Mouse (Mus musculus): ENCODE measurements around the gene Fam151a.
"Not testable (repeated sequence)": the region's sequence is repeated elsewhere in the genome, so short reads cannot be mapped to it uniquely, and the experiment has no call there.

Fam151a gene

DNA sequence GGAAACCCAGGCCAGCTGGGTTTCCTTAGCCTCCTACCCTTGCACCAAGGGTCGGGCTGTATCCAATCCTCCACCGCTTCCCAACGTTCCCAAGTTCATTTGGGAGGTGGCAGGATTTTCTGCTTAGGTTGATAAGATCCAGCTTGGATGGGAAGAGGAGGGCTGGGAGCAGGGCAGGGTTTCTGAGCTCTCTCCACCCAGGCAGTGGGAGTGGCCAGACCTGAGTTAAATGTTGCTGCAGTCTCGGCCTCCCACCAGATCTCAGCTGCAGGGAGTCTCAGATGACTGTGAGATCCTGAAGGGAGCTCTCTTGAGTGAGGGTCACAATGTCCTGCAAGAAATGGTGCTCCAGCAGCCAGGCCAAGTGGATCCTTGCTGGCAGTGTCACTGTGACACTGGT lies at the start of gene Fam151a:
Gene Fam151a, plus strand, starts transcription at position 254 of the 400 bp plus-strand sequence.
- DNase-seq (ENCODE audit: low read depth, low spot score), result no peak

DNA sequence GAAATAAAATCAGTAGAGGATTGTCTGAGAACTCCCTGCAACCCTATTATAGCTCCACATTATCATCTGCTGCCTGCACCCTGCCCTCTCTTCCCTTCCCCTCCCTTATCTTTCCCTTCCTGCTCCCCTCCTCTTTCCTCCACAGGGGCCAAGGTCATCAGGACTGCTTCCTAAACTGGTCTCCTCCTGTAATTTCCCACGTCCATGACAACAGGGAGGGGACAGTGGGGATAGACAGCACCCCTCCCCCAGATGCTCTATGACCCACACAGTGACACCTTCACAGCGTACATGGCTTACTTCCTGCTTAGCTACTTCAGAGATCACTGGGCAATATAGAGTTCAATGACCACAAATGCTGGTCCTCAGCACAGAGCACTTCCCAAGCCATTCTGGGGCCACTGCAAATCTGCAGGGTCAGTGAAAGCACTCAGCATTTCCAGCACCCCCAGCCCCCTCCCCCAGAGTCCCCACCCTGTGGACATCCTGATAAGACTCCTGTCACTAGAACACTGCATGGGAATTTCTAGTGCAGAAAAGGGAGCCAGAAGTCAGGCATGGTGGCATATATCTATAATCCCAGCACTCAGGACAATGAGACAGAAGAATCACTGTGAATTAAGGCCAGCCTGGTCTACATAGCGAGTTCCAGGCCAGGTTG lies 44.9 kb upstream of the Fam151a start:
- no peak for DNase-seq (ENCODE audit: low read depth, low spot score)

DNA sequence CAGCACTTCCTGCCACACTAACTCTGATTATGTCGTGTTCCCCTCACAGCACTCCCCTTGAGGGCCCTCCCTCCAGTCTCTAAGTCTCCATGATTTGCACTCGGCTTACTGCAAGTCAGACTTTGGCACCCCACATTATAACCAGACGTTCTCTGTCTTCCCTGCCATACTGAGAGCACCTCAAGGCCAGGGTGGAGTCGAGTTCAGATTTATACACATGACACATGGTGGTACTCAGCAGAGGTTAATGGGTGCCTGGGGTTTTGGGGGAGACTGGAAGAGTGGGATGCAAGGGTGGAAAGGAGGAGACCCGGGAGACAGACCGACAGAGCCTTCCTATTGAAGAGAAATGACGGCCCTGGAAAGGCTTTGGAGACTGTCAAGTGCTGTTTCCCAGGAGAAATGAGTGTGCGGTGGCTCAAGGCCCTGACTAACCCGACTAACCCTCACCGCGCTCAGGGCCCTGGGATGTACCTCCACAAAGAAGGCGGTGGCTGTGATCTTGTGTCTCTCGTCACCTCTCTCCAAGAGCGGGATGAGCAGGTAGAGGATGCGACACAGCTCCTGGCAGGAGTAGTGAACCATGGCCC lies 39.8 kb upstream of the Fam151a start:
- DNase-seq (ENCODE audit: low read depth, low spot score), result no peak

DNA sequence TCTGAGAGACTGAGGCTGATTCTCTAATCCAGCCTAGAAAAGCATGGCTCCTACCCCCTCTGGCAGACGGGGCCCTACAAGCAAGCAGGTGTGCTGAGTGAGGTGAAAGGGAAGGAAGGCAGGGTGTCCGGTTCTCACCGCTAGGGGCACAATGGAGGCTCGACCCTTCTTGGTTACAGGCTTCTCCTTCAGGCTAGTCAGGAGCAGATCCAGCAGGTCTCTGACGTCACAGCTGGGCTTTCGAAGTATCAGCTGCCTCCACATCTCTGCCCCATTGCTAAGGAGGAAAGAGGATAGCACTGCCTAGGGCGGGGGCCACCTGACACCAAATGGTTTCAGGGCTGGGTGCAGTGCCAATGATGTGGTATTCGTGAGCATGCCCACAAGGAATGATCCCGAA lies 33.7 kb upstream of the Fam151a start:
- peak; percentile 52 for DNase-seq (ENCODE audit: low read depth, low spot score)

DNA sequence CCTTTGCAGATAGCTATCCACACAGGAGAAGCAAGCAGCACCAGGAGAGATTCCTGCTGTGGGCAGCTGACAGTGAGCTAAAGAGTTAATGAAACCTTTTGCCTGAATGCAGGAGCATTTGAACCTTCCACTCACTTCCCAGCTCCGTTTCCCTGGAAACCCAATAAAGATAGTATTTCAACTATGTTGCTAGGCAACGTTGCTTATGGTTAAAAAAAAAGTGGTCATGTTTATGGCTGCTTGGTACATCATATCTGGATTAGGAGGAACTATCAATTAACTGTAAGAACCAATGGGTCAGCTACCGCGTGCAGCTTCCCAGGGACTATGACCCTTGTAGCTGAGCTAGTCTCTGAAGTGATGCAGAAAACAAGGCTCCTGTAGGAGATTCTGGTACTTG lies 32.9 kb upstream of the Fam151a start:
- no peak for DNase-seq (ENCODE audit: low read depth, low spot score)

DNA sequence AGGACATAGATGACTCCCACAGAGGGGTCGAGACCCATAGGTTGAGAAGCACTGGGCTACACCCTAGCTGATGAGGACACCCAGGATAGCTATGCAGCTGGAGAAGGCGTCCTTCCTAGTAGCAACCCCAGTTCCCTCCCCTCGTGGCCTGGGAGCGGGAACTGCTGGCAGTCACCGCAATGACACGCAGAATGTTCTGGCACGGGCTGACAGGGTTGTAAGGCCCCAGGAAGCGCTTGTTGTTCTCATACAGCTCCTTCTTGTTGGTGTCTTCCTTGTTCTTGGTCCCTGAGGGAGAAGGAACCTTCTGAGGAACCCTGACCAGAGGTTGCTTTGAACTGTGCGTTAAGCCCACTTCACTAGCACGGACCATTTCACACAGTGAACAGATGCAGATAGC lies 29.7 kb upstream of the Fam151a start:
- no peak for DNase-seq (ENCODE audit: low read depth, low spot score)

DNA sequence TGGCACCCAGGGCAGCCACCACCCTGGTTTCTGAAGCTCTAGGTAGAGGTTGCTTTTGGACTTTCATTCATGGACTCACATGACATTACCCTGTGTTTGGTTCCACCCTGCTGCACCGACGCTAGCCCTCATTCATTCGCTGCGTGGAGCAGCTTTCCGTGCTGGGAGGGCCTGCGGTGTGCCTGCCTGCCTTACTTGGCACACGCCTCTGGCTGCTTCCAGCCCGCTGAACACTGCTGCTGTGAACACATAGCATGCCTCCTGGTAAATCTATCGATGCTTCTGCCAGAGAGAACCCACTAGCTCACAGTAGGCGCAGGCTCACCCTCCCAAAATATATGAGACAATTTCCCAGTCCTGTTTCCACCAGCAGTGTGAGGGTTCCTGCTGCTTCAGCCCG lies 29.3 kb upstream of the Fam151a start:
- DNase-seq (ENCODE audit: low read depth, low spot score), result no peak

DNA sequence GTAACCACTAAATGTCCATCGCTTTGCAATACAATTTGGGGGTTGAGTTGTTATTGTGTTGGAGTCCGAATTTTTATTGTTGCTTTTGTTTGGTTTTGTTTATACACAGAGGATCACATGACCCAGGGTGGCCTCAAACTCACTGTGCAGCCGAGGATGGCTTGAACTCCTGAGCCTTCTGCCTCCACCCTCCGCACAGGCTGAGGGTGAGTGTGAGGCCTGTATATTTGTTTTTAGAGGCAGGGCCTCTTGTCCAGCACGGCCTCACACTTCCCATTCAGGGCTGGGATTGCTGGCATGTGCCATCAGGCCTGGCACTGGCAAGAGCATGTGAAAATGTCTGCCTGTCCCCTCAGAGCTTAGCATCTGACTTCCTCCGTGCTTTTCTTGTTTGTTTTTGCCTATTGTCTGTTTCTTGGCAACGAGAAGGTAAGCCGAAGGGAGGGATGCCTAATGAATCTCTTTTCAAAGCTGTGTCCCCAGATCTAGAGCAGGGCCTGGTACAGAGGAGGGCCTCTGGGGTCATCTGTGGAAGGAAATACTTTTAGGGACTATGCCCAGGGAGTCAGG lies 28.5 kb upstream of the Fam151a start:
- no peak for DNase-seq (ENCODE audit: low read depth, low spot score)

DNA sequence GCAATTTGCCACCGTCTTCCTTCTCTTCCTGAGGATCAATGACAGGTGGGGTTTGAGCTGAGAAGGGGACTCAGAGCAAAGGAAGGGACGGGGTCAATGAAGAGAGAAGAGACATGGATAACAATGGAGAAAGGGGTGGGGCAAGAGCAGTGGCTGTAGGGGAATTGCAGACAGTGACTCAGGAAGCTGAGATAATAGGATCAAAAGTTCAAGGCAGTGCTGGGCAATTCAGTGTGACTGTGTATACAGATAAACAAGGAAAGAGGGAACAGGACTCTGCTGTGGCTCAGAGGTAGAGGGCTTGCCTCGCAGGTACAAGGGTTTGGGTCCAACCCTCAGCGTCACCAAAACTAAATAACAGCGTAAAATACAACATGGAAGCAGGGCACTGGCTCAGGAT lies 25.7 kb upstream of the Fam151a start:
- no peak for DNase-seq (ENCODE audit: low read depth, low spot score)

DNA sequence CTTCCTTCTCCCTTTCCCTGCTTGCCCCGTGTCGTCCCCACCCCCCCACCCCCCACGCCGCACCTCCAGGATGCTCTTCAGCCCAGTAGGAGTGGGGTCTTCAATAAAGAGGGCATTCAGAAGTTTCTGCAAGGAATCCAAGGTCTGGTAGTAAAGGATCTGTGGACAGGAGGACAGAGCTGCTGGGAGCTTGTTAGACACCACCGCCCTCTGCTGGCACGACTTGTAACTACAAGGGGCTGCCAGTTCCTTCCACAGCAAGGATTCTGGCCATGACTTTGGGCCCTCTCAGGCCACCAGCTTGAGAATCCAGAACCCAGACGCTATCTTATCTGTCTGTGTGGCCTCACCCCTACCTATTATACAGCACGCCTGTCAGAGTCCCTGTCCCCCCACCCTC lies 25.3 kb upstream of the Fam151a start:
- peak; percentile 83 for DNase-seq (ENCODE audit: low read depth, low spot score)

DNA sequence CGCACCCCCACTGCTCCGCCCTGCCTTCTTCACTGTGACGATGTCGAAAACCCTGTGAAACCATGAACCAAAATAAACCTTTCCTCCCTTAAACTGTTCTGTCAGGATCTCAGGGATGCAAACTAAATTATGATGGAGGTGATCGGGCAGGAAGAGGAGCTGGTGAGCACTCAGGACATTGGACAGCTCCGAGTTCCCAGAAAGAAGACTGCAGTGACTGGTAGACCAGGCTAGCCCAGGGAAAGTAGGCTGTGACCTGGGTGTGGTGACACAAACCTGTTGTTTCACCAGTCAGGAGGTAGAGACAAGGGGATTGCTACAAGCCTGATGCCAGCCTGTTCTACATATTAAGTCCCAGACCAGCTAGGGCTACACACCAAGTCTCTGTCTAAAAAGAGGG lies 20.1 kb upstream of the Fam151a start:
- DNase-seq (ENCODE audit: low read depth, low spot score), result no peak

DNA sequence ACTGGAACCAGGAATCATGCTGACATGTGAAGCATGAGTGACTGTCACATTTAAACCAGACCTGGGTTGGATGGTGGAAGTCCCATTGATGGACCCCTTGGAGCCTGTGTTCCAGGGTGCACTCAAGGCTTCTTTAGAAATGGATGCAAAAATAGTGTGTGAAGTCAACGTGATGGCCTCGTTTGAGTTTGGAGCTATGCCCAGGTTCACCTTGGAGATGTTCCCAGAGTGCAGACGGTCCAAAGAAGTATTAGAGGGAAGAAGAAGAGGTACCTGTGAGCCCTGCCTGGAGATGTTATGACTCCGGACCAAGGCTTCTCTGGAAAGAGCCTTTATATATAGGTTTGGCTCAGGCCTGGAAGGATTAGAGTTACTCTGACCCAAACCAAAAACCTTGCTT lies 13.1 kb upstream of the Fam151a start:
- no peak for DNase-seq (ENCODE audit: low read depth, low spot score)

DNA sequence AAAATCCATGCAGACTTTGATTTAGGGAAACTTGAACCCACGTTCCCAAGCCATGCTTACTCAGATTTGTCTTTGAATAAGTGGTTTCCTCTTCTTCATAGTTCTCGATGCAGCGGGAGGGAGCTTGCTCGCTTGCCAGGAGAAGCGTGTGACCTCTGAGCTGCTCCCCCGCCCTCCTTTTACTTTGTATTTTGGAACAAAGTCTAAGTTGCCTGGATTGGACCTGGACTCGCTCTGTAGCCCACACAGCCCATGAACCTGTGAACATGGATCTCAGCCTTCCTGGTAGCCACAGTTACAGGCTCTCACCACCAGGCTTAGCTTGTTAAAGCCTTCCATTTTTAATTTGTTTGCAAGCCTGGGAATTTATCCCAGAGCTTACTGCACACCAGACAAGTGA lies 2.9 kb upstream of the Fam151a start, which contains the start of gene Mroh7:
Gene Mroh7, minus strand, starts transcription at position 112 of the 400 bp plus-strand sequence.
- no peak for DNase-seq (ENCODE audit: low read depth, low spot score)

DNA sequence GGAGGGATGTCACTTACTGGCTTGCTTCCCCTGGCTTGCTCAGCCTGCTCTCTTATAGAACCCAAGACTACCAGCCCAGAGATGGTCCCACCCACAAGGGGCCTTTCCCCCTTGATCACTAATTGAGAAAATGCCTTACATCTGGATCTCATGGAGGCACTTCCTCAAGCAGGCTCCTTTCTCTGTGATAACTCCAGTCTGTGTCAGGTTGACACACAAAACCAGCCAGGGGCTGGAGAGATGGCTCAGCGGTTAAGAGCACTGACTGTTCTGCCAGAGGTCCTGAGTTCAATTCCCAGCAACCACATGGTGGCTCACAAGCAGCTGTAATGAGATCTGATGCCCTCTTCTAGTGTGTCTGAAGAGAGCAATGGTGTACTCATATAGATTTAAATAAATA lies 3.2 kb downstream of the Fam151a start:
- DNase-seq (ENCODE audit: low read depth, low spot score), result not testable (repeated sequence)

DNA sequence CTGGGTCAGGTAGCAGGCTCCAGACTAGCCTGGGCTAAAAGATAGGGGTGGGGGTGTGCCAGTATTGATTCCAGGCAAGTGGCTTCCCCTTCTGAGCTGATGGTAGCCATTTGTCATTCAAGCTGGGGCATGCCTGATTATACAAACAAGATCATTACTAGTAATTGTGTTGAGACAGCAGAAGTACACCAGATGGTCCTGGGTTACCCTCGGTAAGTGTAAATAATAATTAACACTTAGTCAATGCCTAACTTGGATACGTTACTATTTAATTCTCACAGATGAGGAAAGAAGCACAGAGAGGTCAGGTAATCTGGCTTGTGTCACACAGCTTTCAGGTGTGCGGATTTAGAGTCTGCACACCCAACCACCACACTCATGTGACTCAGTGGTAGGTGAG lies 4.2 kb downstream of the Fam151a start:
- no peak for DNase-seq (ENCODE audit: low read depth, low spot score)

DNA sequence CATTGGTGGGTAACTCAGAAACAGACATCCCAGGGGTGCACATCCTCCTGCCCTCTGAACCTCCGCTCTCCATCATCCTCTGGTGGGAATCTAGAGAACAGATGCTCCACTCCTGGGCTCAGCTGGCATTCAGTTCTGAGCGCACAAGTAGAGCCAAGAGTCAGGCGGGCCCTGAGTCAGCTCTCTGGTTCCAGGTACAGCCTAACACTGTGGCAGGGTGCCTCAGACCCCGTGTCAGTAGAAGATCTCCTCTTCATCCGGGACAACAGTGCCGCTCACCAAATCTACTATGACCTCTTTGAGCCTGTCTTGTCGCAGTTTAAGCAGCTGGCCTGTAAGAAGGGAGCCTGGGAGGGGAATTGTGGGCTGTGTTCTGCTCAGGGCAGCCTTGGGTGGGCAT lies 12.2 kb downstream of the Fam151a start:
- no peak for DNase-seq (ENCODE audit: low read depth, low spot score)

DNA sequence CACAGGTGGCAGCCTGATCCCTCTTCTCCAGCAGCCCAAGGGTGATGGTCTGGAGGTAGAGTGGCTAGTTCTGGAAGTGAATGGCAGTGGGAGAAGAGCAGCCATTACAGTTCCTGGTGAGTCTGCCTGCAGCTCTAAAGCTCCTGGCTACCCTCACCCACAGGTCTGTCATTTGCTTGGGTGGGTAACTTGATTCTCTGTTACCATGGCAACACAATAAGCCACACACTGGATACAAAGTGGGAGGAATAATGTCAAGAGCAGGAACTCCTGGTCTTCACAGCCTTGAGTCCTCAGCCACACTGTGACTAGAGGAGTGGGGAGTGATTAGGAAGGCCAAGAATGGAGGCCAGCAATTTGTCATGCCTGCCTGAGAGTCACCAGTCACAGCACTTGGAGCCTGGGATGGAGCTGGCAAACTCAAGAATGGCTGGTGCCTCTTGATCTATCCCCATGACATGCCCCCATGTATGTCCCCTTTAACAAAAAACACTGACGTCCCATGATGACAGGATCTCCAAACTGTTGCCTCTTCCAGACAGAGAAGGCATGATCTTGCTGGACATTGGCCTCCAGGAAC lies 13.4 kb downstream of the Fam151a start:
- DNase-seq (ENCODE audit: low read depth, low spot score), result no peak

DNA sequence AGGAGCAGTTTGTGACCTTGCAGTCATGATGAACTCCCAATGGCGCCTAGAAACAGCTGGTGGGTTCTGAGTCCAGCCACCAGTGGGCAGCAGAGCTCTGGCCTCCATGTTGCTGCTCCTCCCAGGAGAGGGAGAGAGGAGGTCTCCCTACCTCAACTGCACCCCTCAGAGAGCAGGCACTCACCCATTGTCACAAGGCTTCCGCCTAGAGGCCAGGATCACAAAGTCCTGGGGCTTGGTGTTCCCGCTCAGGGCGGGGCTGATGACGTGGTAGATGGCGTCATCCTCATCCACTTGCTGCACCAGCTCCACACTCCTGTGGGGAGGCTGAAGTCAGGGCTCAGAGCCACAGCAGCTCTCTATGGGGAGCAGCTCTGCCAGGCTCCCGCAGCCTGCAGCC lies 16.0 kb downstream of the Fam151a start:
- DNase-seq (ENCODE audit: low read depth, low spot score), result peak; percentile 60

DNA sequence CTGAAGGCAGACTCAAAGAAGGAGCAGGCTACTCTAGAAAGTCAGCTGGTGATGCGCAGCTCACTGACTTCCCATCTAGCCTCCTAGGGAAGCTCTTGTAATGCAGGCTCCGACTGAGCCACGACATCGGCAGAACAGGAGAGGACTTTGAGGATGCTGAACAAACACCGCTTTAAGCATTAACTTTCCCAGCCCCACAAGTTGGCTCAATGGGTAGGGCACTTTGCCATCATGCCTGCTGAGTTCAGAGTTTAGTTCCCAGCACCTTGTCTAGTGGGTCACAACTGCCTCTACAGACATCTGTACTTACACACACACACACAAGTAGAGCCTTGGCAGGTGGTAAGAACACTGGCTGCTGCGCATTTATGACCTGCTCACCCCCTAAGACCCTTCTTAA lies 18.0 kb downstream of the Fam151a start:
- DNase-seq (ENCODE audit: low read depth, low spot score), result no peak

DNA sequence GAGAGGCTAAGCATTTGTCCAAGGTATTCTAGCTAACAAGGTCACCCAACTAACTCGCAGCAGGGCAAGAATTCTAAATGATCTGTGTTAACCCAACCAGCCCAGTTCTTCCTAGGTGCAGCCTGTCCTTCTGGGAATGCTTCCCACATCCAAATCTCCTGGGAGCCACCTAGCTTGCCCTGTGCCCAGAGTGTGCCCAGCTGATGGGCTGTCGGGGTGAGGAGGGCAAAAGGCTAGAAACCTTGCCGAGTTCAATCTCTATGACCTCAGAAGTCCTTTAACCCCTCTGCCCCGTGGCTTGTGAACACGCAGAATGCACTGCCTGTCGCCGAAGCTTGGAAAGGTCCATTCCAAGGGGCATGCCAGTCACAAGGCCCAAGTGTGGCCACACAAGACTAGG lies 30.5 kb downstream of the Fam151a start:
- DNase-seq (ENCODE audit: low read depth, low spot score), result no peak

DNA sequence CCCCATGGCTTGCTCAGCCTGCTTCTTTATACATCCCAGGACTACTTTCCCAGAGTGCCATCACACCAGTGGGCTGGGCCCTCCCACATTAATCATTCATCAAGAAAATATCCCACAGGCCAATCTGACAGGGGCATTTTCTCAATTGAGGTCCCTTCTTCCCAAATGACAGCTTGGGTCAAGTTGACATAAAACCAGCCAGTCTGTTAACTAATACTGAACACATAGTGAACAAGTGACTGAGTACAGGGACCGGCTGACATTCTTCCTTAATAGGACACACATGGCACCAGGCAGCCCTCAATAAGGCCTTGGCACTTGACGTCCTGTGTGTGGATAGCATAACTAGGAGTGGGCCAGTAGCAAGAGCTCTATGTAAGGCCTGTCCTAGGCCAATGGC lies 35.6 kb downstream of the Fam151a start:
- DNase-seq (ENCODE audit: low read depth, low spot score), result no peak

DNA sequence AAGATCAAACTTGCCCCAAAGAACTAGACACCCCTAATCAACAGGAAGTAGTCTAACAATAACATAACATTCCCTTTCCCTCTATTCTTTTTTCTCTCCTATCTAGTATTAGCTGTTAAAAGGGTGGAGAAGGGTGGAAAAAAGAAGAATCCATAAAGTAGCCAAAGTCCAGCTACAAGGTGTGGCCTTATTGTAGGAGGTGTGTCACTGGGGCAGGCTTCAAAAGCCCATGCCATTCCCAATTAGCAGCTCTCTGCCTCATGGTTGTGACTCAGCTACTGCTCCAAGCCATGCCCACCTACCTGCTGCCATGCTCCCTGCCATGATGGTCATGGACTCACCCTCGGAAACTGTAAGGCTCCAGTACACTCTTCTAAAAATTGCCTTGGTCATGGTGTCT lies 38.9 kb downstream of the Fam151a start:
- DNase-seq (ENCODE audit: low read depth, low spot score), result no peak

DNA sequence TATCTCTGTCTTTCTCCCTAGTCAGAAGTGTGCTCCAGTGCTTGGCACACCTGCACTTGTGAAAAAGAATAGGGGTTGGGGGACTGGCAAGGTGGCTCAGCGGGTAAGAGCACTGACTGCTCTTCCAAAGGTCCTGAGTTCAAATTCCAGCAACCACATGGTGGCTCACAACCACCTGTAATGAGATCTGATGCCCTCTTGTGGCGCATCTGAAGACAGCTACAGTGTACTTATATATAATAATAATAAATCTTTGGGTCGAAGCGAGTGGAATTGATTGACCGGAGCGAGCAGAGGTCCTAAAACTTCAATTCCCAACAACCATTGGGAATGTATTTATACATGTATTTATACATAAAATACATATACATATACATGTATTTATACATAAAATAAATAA lies 42.1 kb downstream of the Fam151a start:
- DNase-seq (ENCODE audit: low read depth, low spot score), result peak; percentile 49

All from CD4-positive, CD25-positive, alpha-beta regulatory T cell, adult 2 months (primary cell).